Mouse (Mus musculus): ENCODE measurements around the gene Ccnl2. TPM values are rescaled to one million over a fixed set of nuclear protein-coding genes. Genes with fewer than 3 reads are reported as not detected.

The Ccnl2 gene
- polyA plus RNA-seq, 1 experiment = 91.9 TPM

DNA sequence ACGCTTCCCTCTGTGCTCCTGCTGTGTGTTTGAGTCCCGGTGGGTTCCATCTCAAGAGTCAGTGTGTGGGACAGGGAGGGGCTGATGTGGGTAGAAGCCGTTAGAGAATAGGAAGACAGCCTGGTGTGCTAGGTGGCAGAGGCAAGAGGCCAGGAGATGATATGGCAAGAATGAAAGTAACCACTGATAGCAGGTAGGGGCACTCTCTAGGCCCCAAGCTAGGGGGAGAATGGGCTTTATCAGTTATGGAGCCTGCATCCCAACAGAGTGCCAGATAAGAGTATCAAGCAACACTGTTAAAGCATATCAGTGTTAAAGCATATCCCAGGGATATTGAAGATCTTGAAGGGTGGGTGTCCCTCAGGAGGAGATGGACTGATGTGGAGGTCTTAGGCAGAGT, 44.6 kb downstream of the Ccnl2 start:
- no peaks in the 10 kb centered on the region; the same call in 1 of the 2 replicates for H3K4me1 ChIP-seq (ENCODE audit: control insufficient read depth, insufficient read depth, low read length)
- TF ChIP-seq POLR2A (IDR thresholded peaks at IDR 0.05; ENCODE audit: low read depth, low read length) (no peak), CTCF (IDR thresholded peaks at IDR 0.05; ENCODE audit: borderline replicate concordance, insufficient read depth, low read length) (no peak)
- H3K27ac ChIP-seq (ENCODE audit: insufficient read depth, low read length) = no peak overlapping the region
- H3K4me3 ChIP-seq (ENCODE audit: insufficient read depth, low read length) = no peak overlapping the region

DNA sequence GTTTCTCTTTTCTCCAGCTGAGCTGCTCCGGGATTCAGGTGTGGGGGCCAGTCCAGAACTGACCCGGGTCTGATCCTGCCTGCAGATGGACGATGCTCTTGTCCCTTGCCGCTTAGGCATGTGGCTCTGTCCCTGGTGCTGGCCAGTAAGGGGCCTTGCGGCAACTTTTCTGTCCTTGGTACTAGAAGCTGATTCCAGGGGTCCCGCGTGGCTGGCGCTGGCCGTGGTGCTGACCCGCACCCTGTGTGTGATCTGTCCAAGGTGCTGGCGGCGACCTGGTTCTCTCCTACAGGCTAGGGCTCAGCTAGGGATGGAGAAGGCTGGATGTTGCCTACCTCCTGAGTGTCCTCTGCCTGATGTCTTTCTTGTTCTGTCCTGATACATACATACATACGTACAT, 47.0 kb downstream of the Ccnl2 start:
- TF ChIP-seq POLR2A (IDR thresholded peaks at IDR 0.05; ENCODE audit: low read depth, low read length) (no peak), CTCF (IDR thresholded peaks at IDR 0.05; ENCODE audit: borderline replicate concordance, insufficient read depth, low read length) (no peak)
- no peaks in the 10 kb centered on the region for H3K4me1 ChIP-seq (ENCODE audit: control insufficient read depth, insufficient read depth, low read length)
- no peak overlapping the region for H3K4me3 ChIP-seq (ENCODE audit: insufficient read depth, low read length)
- H3K27ac ChIP-seq (ENCODE audit: insufficient read depth, low read length) = no peak overlapping the region

GRCm38 (mm10) chr4:155861787-155862186, 49.5 kb downstream of the Ccnl2 start:
- Histone ChIP-seq H3K4me3 (ENCODE audit: insufficient read depth, low read length) (no peak overlapping the region), H3K27ac (ENCODE audit: insufficient read depth, low read length) (no peak overlapping the region), H3K4me1 (ENCODE audit: control insufficient read depth, insufficient read depth, low read length) (no peaks in the 10 kb centered on the region)
- TF ChIP-seq POLR2A (IDR thresholded peaks at IDR 0.05; ENCODE audit: low read depth, low read length) = no peak
- TF ChIP-seq CTCF (IDR thresholded peaks at IDR 0.05; ENCODE audit: borderline replicate concordance, insufficient read depth, low read length) = no peak

- Histone ChIP-seq H3K27ac (ENCODE audit: insufficient read depth, low read length) (no peak within 1 kb of the TSS), H3K4me3 (ENCODE audit: insufficient read depth, low read length) (no peak within 1 kb of the TSS), H3K4me1 (ENCODE audit: control insufficient read depth, insufficient read depth, low read length) (no peaks in the 10 kb centered on the region)
- TF ChIP-seq CTCF (IDR thresholded peaks at IDR 0.05; ENCODE audit: borderline replicate concordance, insufficient read depth, low read length) (no peak), POLR2A (IDR thresholded peaks at IDR 0.05; ENCODE audit: low read depth, low read length) (no peak)
These were observed 50.7 kb downstream of the Ccnl2 start, which contains the start of gene Tas1r3 for GRCm38 (mm10) chr4:155863001-155863400. TSS of gene Tas1r3 (minus strand) at chr4:155863362.

DNA sequence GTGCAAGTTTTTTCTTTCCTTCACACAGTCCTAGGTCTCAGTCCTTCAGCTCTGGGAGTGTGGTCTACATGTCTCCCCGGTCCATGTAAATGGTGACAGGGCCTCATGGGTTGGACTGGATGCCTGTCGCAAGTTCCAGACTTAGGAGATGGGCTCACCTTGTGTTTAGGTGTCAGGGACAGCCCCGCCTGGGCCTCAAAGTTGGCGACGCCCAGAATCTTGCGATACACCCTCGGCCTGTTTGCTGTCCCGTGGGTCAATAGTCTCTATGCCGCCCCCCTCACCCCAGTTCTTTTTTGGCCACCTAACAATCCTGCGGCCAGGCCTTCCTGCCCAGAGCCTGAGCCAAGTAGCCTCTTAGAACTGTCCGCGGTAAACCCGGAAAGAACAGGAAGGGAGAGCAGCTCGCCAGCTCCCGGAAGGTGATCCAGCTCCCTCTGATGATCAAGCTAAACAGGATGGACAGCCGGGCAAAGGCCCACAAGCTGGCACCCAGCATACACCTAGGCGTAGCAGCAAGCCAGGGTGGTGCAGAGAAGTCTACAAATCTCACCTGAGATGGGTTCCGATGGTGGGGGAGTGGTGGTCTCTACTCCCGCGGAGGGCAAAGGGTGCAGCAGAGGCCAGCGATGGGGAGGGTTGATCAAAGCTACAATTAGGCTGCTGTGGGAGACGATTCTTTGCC, 56.5 kb downstream of the Ccnl2 start:
- Histone ChIP-seq H3K4me1 (ENCODE audit: control insufficient read depth, insufficient read depth, low read length) (0 out of 2 replicates have a peak, but pooled peaks cover 2% of the 10 kb centered on the region), H3K27ac (ENCODE audit: insufficient read depth, low read length) (no peak overlapping the region), H3K4me3 (ENCODE audit: insufficient read depth, low read length) (peak overlapping the region; percentile 87)
- no peak for TF ChIP-seq CTCF (IDR thresholded peaks at IDR 0.05; ENCODE audit: borderline replicate concordance, insufficient read depth, low read length)
- no peak for TF ChIP-seq POLR2A (IDR thresholded peaks at IDR 0.05; ENCODE audit: low read depth, low read length)

DNA sequence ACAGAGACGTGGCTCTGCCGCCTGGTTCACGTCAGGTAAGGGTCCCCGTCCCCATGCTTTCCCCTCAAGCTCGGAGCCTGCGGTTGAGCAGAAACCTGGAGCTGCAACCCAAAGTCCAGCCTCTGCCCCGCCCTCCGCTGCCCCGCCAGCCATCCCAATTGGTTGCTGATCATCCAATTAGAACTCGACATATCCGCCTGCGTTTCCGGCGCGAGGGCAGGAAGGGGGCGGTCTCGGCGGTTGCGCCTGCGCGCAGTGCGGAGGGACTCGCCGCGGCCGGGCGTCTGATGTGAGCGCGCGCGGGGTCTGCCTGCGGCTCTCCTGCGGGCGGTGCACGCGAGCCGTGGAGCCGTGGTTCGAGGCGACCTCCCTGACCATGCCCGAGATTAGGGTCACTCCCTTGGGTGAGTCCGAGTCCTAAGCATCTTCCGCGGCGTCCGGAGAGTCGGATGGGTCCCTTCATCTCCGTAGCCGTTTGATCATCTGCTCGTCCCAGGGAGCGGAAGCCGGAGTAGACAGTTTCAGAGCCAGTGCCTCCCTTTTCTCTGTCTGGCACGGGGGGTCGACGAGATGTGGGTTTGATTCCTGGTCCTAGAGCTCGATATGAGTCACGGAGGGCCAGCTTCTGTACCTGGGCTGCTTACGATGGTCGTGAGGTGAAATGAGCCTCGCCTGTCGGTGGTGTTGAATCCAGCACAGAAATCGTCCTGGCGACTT, 57.2 kb downstream of the Ccnl2 start, which contains the start of the genes Cptp and Ints11:
TSS of gene Cptp (minus strand) at position 124 of the 717 bp plus-strand sequence.
TSS of gene Ints11 (plus strand) at position 230 of the 717 bp plus-strand sequence.
- no peak for TF ChIP-seq CTCF (IDR thresholded peaks at IDR 0.05; ENCODE audit: borderline replicate concordance, insufficient read depth, low read length)
- TF ChIP-seq POLR2A (IDR thresholded peaks at IDR 0.05; ENCODE audit: low read depth, low read length) = peak; percentile 63
- H3K27ac ChIP-seq (ENCODE audit: insufficient read depth, low read length) = no peak within 1 kb of the TSS
- H3K4me3 ChIP-seq (ENCODE audit: insufficient read depth, low read length) = peak within 1 kb of the TSS; percentile 92
- 0 out of 2 replicates have a peak, but pooled peaks cover 2% of the 10 kb centered on the region for H3K4me1 ChIP-seq (ENCODE audit: control insufficient read depth, insufficient read depth, low read length)

DNA sequence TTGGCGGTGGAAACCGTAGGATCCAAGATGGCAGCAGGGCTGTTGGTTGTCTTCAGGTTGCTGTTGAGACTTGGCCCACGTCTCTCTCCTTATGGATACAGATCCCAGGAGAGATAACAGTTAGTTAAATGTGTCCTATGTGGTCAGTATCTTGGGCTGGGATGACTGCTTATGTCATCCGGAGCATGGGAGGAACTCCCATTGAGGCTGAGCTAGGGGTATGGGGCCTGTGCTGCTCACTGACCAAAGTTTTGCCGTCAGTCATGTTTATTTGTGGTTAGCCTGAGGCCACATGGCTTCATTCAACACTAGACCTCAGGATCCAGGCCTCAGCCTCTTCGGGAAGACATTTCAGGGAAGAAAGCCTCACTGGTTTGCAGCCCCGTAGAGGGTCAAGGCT, 59.1 kb downstream of the Ccnl2 start:
- TF ChIP-seq POLR2A (IDR thresholded peaks at IDR 0.05; ENCODE audit: low read depth, low read length) (no peak), CTCF (IDR thresholded peaks at IDR 0.05; ENCODE audit: borderline replicate concordance, insufficient read depth, low read length) (no peak)
- Histone ChIP-seq H3K27ac (ENCODE audit: insufficient read depth, low read length) (no peak overlapping the region), H3K4me1 (ENCODE audit: control insufficient read depth, insufficient read depth, low read length) (0 out of 2 replicates have a peak, but pooled peaks cover 2% of the 10 kb centered on the region), H3K4me3 (ENCODE audit: insufficient read depth, low read length) (no peak overlapping the region)

Other genes with a start within 250 kb of the Ccnl2 start
- gene Slc35e2, start 211.1 kb upstream of the Ccnl2 start, polyA plus RNA-seq (2011; ENCODE audit: insufficient read length, low read depth, missing spikeins) = 11.7 and 13.5 TPM in 2 replicates
- 75.2 and 77.0 TPM in 2 replicates for gene Cdk11b, start 187.6 kb upstream of the Ccnl2 start, polyA plus RNA-seq (2011; ENCODE audit: insufficient read length, low read depth, missing spikeins)
- gene Gm10563, start 167.1 kb upstream of the Ccnl2 start, polyA plus RNA-seq (2011; ENCODE audit: insufficient read length, low read depth, missing spikeins) = not detected in 2 replicates
- gene Mmp23, start 159.1 kb upstream of the Ccnl2 start, polyA plus RNA-seq (2011; ENCODE audit: insufficient read length, low read depth, missing spikeins) = 80.7 and 93.1 TPM in 2 replicates
- gene Mib2, start 143.3 kb upstream of the Ccnl2 start, polyA plus RNA-seq (2011; ENCODE audit: insufficient read length, low read depth, missing spikeins) = 17.2 and 21.1 TPM in 2 replicates
- gene Fndc10, start 118.1 kb upstream of the Ccnl2 start, polyA plus RNA-seq (2011; ENCODE audit: insufficient read length, low read depth, missing spikeins) = 11.1 and 16.1 TPM in 2 replicates
- 101 and 104 TPM in 2 replicates for gene Ssu72, start 107.7 kb upstream of the Ccnl2 start, polyA plus RNA-seq (2011; ENCODE audit: insufficient read length, low read depth, missing spikeins)
- gene Tmem240, start 77.7 kb upstream of the Ccnl2 start, polyA plus RNA-seq (2011; ENCODE audit: insufficient read length, low read depth, missing spikeins) = 1.0 and 1.2 TPM in 2 replicates
- 48.8 and 55.2 TPM in 2 replicates for gene Atad3a, start 51.4 kb upstream of the Ccnl2 start, polyA plus RNA-seq (2011; ENCODE audit: insufficient read length, low read depth, missing spikeins)
- gene Vwa1, start 37.8 kb upstream of the Ccnl2 start, polyA plus RNA-seq (2011; ENCODE audit: insufficient read length, low read depth, missing spikeins) = 0.67 and 0.77 TPM in 2 replicates
- gene Tmem88b, start 26.6 kb upstream of the Ccnl2 start, polyA plus RNA-seq (2011; ENCODE audit: insufficient read length, low read depth, missing spikeins) = 0.25 and 0.52 TPM in 2 replicates
- not detected in 2 replicates for gene Ankrd65, start 22.1 kb upstream of the Ccnl2 start, polyA plus RNA-seq (2011; ENCODE audit: insufficient read length, low read depth, missing spikeins)
- 115 and 129 TPM in 2 replicates for gene Mrpl20, start 9.6 kb upstream of the Ccnl2 start, polyA plus RNA-seq (2011; ENCODE audit: insufficient read length, low read depth, missing spikeins)
- 73.1 and 74.4 TPM in 2 replicates for gene Aurkaip1, start 18.8 kb downstream of the Ccnl2 start, polyA plus RNA-seq (2011; ENCODE audit: insufficient read length, low read depth, missing spikeins)
- 441 and 484 TPM in 2 replicates for gene Mxra8, start 27.2 kb downstream of the Ccnl2 start, polyA plus RNA-seq (2011; ENCODE audit: insufficient read length, low read depth, missing spikeins)
- 38.5 and 41.4 TPM in 2 replicates for gene Dvl1, start 34.9 kb downstream of the Ccnl2 start, polyA plus RNA-seq (2011; ENCODE audit: insufficient read length, low read depth, missing spikeins)
- 0.14 TPM in 1 of 2 replicates, not detected in the other for gene Tas1r3, start 50.9 kb downstream of the Ccnl2 start, polyA plus RNA-seq (2011; ENCODE audit: insufficient read length, low read depth, missing spikeins)
- gene Cptp, start 57.0 kb downstream of the Ccnl2 start, polyA plus RNA-seq (2011; ENCODE audit: insufficient read length, low read depth, missing spikeins) = 17.4 and 21.5 TPM in 2 replicates
- gene Ints11, start 57.1 kb downstream of the Ccnl2 start, polyA plus RNA-seq (2011; ENCODE audit: insufficient read length, low read depth, missing spikeins) = 33.2 and 40.0 TPM in 2 replicates
- gene Pusl1, start 79.3 kb downstream of the Ccnl2 start, polyA plus RNA-seq (2011; ENCODE audit: insufficient read length, low read depth, missing spikeins) = 23.2 and 27.1 TPM in 2 replicates
- 18.1 and 25.7 TPM in 2 replicates for gene Acap3, start 79.3 kb downstream of the Ccnl2 start, polyA plus RNA-seq (2011; ENCODE audit: insufficient read length, low read depth, missing spikeins)
- 82.9 and 96.0 TPM in 2 replicates for gene Ube2j2, start 131.3 kb downstream of the Ccnl2 start, polyA plus RNA-seq (2011; ENCODE audit: insufficient read length, low read depth, missing spikeins)
- 25.2 and 31.0 TPM in 2 replicates for gene C1qtnf12, start 149.8 kb downstream of the Ccnl2 start, polyA plus RNA-seq (2011; ENCODE audit: insufficient read length, low read depth, missing spikeins)
- gene B3galt6, start 180.2 kb downstream of the Ccnl2 start, polyA plus RNA-seq (2011; ENCODE audit: insufficient read length, low read depth, missing spikeins) = 5.3 and 5.4 TPM in 2 replicates
- gene Sdf4, start 180.4 kb downstream of the Ccnl2 start, polyA plus RNA-seq (2011; ENCODE audit: insufficient read length, low read depth, missing spikeins) = 172 and 187 TPM in 2 replicates
- 1.8 and 2.8 TPM in 2 replicates for gene Tnfrsf4, start 201.4 kb downstream of the Ccnl2 start, polyA plus RNA-seq (2011; ENCODE audit: insufficient read length, low read depth, missing spikeins)
- gene Tnfrsf18, start 213.7 kb downstream of the Ccnl2 start, polyA plus RNA-seq (2011; ENCODE audit: insufficient read length, low read depth, missing spikeins) = 1.4 TPM in 1 of 2 replicates, not detected in the other
- not detected in 2 replicates for gene Ttll10, start 246.9 kb downstream of the Ccnl2 start, polyA plus RNA-seq (2011; ENCODE audit: insufficient read length, low read depth, missing spikeins)

All from embryonic fibroblast, embryonic 13.5 days (primary cell).